Mouse (Mus musculus) thymus, postnatal 14 days (tissue): ENCODE results near the gene Kcnq1.

Source experiments
- DNase-seq: peaks from one replicate; pipeline ENCODE4 v3.0.0; 2021

Kcnq1 gene

DNA sequence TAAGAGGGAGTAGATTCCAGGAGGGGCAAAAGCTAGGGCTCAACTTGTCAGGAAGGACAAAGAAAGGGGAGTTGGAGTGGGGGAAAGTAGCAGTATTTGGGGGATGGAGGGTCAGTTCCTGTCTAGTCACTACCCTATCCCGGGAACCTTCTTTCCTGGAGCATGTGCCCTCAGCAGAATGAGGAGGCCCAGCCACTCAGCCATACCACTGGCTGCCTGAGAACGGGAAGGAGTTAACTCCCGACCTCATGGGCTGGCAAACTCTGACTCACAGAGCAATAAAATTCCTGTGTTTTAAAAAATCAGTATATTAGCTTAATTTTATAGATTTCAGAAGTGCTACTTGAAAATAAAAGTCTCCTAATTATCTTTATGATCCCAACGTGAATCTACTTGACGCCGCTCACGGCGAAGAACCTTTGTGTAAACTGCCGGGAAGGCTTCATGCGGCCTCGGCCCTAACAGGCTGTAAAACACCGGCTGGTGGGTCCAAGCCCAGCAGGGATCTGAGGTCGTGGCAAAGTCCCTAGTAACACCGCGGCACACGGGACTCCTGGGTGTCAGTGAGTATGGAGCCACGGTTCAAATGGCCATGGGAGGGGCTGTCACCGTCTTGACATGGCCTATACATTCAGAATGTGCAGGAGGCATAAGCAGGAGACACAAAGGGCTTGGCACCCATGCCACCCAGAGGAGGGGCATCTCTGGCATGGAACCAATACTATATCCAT is 222.2 kb downstream of the Kcnq1 start:
- no peak for DNase-seq

DNA sequence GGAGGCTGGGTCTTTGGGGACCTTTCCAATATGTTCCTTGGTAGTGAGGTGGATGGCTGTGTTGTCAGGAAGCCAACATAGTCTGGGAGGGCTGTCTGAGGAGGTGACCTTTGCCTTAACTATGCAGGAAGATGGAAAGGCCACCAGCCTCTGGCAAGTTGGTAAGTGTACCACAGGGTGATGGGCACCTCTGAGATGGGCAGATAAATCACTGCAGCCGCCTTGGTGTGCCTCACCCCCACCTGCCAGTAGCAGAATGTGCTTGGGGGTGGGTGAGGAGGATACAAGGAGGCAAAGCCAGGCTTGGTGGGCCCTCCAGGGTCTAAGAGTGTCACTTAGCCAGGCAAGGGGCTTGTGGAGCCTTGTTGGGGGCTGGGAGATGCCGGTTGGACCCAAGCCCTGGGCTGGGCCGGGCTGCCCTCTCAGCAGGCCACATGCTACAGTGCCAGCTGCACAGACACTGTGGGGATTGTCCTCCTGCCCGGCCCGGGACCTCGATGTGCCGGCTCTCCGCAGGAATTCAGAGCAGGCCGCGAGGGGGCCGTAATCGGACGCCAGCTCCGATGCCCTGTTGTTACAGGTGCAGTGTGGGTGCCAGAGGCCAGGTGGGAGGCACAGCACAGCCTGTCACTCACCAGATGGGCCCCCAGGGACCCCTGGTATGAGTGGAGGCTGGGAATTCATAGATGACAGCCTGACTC is 223.1 kb downstream of the Kcnq1 start:
- DNase-seq, result no peak

DNA sequence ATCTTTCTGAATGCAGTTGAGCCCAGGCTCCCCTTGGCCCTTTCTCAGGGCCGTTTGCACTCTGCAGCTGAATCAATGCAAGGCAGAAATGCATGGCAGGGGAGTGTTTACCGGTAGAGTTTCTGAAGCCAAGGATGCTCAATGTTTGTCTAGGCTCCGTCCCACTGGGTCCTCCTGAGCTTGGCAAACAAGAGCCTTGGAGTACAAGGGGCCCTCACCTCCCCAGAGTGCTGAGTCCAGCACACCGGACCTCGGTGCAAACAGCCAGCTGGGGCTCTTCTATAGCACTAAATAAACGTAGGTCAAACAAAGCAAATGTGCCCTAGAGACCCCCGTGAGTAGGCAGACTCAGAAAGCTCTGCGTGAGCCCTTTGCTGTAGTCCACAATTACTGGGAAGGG is 226.9 kb downstream of the Kcnq1 start:
- no peak for DNase-seq

DNA sequence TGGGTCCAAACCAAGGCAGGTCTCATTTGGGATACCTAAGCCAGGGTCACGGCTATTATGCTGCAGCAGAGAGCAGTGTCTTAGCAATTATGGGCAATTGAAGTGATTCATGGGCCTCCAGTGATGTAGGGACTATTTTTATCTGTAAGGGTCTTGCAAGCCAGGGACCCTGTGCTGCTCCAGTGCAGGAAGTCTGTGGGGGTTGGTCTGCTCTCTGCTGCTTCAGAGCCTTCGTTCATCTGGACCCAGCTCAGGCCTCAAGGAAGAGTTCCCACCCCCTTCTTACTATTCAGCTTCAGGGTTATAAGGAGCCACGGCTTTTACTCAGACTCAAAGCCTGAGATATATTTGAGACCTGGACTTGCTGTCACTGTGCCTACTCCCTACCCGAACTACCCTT is 227.4 kb downstream of the Kcnq1 start:
- no peak for DNase-seq

DNA sequence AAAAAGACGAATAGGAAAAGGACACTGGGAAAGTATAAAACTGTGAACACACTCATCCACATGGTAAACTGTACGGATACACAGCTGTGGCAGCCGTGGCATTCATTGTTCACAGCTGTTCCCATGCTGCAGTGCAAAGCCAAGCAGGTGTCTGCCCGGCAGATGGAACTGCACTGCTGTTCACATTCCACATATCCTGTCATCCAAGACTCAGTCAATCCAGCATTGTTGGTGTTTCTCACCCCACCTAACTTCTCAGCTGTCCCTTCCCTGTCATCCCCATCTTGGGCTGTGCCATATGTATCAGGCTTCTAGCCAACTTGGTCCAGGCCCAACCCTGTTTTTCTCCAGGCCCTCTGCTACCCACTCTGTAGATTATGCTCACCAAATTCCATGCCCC is 232.5 kb downstream of the Kcnq1 start:
- DNase-seq, result no peak

DNA sequence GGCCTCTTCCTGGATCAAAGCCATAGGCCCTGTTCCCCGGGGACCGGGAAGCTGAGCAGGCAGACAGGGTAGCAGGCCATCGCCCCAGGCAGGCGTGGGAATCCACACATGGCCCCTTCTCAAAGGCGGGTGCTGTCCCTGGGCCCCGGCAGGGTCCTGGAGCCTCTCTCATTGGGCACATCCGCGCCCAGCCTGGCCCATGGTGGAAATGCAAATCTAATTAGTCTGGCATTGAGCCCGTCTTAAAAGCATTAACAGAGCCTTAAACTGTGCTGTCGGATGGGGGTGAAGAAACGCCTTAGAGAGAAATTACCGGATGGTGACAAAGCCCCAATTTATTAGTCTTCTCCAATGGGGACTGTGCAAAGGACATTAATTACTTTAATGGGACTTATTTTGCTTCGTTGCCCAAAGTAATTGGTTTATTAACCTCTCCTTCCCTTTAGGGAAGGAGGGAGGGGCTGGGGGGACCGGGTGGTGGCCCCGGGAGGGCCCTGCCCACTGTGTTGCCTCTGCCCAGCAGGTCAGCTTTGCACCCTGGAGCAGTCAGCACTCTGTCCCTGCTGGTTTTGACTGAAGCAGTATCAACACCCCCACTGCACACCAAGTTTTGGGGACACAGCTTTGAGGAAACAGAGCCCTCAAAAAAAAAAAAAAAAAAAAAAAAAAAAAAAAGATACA is 234.6 kb downstream of the Kcnq1 start:
- DNase-seq, result no peak

DNA sequence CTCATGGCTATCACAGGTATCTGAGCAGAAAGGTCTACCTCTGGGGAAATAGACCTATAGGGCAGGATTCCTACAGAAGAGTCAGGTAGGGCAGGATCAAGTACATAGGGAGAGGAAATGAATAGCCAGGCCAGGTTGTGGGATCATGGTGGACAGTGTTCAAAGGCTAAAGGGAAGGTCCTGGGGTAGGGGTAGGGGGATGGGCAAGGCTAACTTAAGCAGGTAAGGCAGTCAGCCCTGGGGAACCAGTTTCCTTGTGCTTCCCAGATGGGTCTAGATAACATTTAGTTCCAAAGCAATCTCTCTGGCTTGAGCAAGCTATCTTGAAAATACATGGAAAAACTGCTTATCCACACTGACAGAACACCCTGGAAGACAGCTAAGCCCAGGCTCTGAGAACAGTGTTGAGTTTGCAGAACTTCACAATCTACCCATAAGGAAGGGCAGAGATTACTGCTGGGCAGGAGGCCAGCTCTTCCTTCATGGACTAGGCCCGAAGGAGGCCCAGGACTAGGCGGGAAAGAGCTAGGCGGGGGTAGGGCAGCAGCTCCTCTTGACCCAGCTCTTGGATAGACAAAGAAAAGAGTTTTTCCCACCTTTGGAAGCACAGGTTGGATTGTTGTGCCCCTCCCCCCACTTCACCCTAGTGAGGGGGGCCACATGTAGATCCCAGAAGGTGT is 235.3 kb downstream of the Kcnq1 start:
- no peak for DNase-seq

DNA sequence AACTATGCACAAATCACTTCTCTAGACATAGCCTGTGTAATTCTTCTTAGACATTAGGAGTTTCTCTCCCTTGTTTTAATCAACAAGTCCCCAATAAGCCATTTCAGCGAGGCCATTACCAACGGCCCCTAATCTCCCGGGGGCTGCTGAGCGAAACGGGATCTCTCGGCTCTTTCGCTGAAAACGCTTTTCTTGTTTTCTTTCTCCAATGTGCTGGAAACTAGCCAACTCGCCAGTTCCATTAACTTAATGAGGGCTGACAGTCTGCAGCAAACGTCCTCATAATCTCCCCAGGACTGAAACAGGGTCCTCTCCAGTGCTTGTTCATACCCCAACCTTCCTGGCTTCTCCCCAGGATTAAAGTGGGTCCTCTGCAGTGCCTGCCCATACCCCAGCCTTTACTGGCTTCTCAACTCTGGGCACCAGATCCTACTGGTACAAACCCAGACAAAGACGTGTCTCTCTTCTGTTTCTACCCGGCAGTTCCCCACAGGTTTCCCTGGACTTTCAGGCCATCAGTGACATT is 237.7 kb downstream of the Kcnq1 start:
- no peak for DNase-seq

DNA sequence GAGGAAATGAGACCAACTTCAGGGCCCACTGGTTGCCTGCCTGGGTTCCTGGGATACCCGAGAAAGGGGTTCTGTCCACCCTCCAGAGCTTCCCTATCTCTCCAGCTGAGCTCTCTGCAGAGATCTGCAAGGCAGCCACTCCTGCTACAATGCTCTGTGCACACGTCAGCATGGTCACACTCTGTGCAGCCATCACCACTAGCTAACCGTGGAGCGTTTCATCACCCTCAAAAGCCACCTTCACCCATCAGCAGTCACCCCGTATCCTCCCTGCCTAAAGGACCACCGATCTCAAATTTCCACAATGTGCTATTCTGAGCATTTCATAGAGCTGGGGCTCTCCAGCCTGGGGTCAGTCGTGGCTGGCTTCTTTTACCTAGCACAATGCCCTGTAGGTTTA is 243.1 kb downstream of the Kcnq1 start:
- no peak for DNase-seq

DNA sequence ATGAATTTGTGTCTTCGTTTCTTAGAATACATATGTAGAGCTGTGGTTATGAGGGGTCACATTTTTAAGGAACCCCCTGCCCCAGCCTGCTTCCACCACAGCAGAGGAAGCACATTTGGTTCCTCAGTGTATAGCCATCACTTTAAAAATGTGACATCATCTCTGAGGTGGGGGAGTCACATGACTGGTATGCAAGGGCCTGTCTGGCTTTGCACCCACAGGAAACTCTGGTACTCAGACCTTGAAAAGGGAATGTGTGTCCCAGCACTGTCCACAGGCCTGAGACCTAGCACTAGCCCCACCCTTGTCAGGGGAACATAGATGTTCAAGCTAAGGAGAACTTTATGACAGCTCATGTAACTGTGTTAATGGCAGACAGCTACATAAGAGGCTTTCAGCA is 243.7 kb downstream of the Kcnq1 start:
- no peak for DNase-seq

DNA sequence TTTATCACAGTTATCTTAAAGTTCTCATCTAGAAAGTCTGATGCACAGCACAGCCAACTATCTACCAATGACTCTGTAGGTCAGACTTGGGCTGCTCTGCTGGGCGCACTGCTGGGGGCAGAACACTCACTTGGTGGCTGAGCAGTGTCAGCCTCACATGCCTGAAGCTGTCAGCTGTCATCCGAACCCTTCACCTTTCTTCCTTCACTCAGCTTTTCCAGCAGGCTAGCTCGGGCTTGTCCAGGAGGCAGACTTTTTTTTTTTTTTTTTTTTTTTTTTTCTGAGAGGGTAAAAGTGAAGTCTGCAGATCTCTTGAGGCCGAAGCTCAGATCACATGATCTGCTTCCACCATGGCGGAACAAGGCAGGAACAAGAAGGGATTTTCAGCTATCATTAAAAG is 249.7 kb downstream of the Kcnq1 start:
- DNase-seq, result no peak

DNA sequence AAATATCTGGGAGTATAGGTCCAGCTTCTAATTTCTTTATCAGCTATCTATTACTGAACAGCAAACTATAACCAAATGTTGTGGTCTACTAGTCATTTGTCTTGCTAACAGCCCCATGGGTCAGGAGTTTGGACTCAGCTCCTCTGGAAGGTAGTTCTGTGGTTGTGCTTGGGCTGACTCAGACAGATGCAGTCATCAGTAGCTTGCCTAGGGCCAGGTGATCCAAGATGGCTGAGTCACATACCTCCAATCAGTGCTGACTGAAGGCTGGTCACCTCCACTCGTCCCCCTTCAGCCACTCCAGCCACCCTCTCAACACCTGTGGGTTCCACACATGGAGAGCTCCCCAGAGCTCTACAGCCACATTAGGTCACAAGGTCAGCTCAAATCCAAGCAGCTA is 250.9 kb downstream of the Kcnq1 start:
- DNase-seq, result no peak

DNA sequence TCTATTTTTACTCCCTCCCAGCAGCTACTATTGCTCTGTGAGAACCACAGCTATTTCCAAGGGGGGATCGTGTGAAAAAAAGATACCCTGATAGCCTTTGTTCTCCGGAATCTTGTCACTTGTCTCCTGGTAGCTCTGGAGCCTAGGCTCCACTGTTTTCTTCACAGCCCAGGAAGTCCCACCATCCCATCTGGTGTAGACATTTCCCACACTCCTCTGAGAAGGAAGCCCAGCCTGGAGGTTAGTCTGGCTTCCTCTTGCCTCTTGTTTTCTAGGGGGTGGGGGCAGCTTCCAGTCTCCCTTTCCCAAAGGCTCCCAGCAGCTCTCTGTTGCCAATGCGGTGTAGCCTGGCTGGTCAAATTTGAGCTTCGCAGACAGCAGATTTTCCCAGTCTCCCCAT is 251.7 kb downstream of the Kcnq1 start:
- no peak for DNase-seq

DNA sequence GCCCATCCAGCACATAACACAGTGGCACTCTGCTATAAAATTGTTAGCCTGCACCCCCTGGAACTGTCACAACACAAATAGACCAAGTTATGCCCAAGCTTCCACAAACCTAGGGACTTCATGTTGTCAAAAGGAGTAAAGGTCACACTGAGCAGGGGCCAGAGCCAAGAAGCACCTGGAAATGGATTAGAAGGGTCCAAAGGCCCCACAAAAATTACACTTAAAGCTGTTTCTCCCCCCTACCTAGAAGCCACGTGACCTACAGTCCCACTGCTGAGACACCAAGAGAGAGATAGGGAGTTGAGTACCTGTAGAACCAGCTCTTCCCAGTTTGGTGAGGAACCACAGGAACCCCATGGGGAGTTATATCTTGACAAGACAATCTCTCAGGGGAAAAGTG is 253.6 kb downstream of the Kcnq1 start:
- DNase-seq, result no peak

DNA sequence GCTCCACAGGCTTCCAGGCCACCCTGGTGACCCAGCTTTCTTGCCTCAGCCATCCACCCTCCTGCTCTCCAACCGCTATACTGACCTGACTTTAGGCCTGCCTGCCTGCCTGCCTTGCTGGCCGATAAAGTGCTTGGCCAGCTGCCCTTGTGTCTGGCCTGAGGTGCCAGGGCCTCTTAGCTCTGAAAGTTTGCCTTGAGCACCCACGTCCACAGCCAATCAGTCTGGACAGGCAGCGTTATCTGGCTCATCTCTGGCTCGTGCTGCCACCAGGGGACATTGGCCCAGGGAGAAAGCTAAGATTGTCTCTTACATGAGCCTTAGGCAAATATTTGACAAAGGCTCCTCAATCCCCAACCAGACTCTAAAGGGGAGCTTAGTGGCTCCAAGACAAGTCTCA is 254.6 kb downstream of the Kcnq1 start:
- DNase-seq, result no peak

DNA sequence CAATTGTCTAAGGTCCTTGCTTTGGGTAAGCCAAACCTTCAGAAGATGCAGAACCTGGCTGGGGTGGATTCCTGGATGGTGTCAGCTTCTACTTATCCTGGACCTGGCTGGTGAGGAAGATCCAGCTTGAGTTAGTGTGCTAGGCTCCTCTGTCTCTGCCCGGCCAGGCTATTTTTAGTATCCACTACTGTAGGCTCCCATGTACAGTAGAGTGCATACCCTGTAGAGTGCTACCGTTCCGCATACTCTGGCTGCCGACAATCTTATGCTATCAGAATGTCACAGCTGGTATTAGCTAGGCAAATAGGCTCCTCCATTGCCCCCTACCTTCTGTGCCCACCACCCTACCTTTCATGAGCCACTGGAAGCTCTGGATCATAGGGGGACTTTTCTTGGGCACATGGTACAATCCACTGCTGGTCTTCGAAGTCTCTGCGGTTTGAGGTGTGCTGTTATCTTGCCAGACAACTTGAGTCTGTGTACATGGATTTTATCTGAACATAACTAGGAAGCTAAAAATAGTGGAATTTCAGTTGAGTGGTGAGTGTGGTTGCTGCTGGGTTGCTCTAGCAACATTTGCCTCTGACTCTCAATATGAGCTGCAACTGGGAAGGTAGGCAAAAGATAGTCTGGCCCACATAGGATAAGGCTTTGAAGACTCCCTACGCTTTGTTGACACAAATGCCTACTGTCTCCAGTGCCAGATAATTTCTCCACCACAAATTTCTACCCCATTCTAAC is 258.1 kb downstream of the Kcnq1 start:
- no peak for DNase-seq

DNA sequence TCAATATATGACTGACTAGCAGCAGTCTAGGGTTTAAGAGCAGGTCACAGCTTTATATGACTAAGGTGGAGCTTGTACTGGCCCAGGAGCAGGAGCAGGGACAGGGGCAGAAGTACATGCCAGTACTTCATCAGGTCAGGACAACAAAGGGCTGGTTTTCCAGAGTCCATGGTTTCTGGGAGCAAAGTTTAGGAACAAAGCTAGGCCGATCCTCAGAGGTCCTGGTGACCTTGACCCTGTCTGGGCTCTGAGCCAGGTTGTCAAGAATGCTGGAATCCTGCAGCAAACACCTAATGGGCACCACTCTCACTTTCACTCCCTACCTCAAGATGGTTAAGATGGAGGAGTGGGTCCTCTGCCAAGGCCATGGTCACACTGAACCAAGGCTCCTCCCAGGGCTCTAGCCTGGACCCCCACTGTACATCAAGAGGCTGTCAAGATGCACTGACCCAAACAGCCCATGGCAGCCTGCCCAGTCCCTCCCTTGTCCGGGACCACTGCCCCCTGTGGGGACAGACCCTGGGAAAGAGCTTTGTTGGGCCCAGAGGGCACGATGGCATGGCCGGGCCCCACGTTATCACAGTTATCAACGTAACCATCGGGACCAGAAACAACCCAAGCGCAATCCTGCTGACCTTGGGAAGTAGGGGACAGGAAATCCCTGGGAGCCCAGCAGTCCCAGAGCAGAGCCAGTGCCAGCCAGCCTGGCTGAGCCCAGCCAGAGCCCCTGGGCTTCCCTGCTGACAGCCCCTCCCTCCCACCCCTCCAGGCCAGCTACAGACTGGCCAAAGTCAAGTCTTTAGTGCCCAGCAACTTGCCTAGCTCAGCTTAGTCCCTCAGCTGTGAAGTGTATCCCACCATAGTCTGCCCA is 259.0 kb downstream of the Kcnq1 start:
- no peak for DNase-seq

DNA sequence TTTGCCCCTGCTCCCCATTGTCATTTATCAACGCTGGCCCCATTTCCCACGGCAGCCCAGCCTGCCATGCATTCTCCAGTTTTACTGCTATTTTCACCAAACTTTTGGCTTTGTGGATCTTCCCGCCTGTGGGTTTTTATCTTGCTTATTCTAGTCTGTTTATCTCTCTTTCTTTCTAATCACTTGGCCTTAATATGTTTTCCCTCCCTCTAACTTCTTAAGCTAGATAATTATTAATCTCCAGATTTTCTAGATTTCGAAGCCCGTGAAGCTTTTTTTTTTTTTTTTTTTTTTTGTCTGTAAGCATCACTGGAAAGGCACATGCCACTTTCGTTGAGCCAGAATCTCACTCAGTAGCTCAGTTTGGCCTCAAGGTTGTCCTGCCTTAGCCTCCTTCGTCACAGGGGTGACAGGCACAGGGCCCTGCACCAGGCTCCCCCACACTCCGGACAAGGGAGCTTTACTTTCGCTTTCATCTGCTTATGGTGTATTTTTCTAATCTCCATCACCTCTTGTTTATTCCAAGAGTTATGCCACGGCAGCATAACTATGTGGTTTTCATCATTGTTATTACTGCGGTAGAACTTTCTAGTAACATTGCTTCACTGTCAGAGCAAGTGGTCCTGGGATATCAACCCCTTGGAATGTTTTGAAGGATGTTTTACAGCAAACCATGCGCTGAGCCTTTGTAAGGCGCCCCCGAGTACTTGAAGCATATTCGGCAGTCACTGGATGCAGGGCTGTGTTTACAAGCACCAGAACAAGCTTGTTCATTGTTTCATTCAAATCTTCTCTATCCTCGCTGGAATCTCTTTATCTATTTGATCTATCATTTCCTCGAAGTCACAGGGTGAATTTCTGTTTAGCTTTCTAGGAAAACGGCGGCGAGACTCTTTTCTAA is 261.5 kb downstream of the Kcnq1 start:
- DNase-seq, result no peak

DNA sequence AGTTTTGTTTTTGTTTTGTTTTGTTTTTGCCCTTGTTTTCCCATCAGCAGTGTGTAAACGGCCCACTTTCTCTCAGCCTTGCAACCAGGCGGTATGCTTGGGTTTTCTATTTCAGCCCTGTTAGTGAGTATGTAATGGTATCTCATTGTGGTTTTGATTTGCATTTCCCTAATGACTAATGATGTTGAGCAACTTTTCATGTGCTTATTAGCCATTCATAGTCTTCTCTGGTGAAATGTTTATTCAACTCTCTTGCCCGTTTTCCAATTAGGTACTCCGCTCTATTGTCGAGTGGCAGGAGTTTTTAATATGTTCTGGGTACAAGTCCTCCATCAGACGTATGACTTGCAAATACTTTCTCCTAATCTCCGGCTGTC is 262.1 kb downstream of the Kcnq1 start:
- no peak for DNase-seq

DNA sequence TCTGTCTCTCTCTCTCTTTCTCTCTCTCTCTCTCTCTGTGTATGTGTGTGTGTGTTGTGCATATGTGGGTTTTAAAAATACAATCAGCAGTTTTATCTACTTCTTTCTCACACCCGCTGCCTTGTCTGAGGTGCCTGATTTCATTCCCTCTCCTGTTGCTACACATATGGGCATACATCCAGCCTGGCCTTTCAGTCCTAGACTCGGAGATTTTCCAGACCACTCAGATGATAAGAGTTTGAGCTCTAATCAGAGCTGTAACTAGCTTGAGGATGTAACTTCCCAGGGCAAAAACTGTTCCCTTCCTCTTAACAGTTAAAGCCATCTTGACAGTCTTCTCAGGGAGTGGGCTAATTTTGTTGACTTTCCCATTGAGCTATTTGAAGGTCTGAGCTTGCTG is 265.2 kb downstream of the Kcnq1 start:
- no peak for DNase-seq

DNA sequence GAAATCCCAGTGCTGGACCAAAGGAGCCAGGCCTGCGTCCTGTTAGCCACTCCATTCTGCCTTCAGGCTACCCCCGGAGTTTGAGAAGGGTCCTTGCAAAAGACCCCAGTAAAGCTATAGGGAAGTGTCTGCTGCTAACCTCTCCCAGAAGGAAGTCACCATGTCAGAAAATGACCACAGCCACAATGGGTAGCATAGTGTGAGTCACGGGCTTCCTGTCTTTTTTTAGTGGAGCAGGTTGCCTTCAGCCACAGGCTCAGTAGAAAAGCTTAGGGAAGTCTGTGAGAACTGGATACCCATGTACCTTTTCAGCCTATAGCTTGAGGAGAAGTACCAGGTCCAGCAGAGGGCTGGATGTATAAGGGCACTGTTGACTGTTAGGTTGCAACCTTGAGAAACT is 267.1 kb downstream of the Kcnq1 start:
- no peak for DNase-seq
